In the genomic region with DNA sequence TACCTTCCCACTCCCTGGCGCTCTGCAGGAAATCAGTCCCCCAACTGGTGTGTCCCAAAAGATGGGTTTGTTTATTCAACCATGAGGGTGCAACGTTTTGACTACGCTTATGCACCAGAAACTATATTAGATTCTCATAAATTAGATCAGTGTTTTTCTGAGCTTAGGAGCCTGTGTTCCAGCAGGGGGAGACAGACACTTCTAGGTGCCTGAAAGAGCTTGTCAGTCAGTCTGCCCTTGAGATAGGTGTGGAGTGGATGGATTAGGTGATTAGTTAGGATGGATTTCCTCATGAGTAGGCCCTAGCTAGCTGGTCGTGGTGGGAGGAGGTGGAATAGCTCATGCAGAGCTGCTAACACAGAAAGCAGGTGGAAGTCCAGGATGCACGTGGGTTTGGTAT, we compare ENCODE assay signal across 10 mouse cellular contexts. TPM values are rescaled to one million over a fixed set of nuclear protein-coding genes. Genes with fewer than 3 reads are reported as not detected.
DNase-seq lines count a peak whose midpoint lies in the region; ATAC-seq and TF ChIP-seq lines count a peak whose summit lies in the region.
"Had no signal": no experiment of that assay in that cellular context is flagged by ENCODE, and none has a peak within 500 bp of the region (broad histone marks: within the 10 kb centered on the region; RNA-seq: fewer than 3 reads in every experiment).

No protein-coding gene starts in this region.

- no peak overlapping the region for H3K4me3 ChIP-seq in hindbrain, embryonic 14.5 days (replicated peaks; ENCODE audit: low read length)
- no peak overlapping the region for H3K4me3 ChIP-seq in hindbrain, embryonic 10.5 days
- H3K4me3 ChIP-seq in ES-E14 (ENCODE audit: insufficient read depth in 1 of 2, low read depth in 1 of 2, low read length in 2 of 2, poor library complexity in 1 of 2, severe bottlenecking in 1 of 2) = no peak overlapping the region
- H3K4me3 ChIP-seq in liver, embryonic 14.5 days (ENCODE audit: insufficient read depth in 1 of 2, low read depth in 2 of 2, low read length in 2 of 2) = no peak overlapping the region
- no peak overlapping the region for H3K4me3 ChIP-seq in midbrain, embryonic 16.5 days (ENCODE audit: low read depth, low read length)
- H3K4me3 ChIP-seq: embryonic facial prominence, embryonic 13.5 days; liver, embryonic 15.5 days had no signal

- in situ Hi-C loops in ES-E14 (cut with MboI; ENCODE audit: low sequenced_read_pairs in 2 of 2, unreplicated experiment in 2 of 2) = no loop called here

- H3K4me2 ChIP-seq in hindbrain, embryonic 14.5 days (replicated peaks) = no peak overlapping the region
- no peak overlapping the region for H3K4me2 ChIP-seq in liver, embryonic 14.5 days (ENCODE audit: low read depth)
- no peak overlapping the region for H3K4me2 ChIP-seq in midbrain, embryonic 16.5 days (ENCODE audit: low read length)
- H3K4me2 ChIP-seq: embryonic facial prominence, embryonic 13.5 days; liver, embryonic 15.5 days had no signal

- peak; percentile 54 for DNase-seq in hindbrain, embryonic 14.5 days (ENCODE audit: low spot score)
- no peak for DNase-seq in hindbrain, embryonic 10.5 days (ENCODE audit: low spot score)
- peak; percentile 12 for DNase-seq in ES-E14 (ENCODE audit: low read depth, low spot score)
- peak; percentile 16 for DNase-seq in c-Kit-positive CD71-negative TER-119-negative erythroid progenitor cells, embryonic 14.5 days (ENCODE audit: low read depth)
- peak; percentile 43 for DNase-seq in induced T-regulatory cell, adult 2 months (ENCODE audit: low read depth)
- DNase-seq in liver, embryonic 14.5 days (ENCODE audit: low read depth in 3 of 3, low spot score in 3 of 3) = peak; percentile 36 to 37 (median 37)
- DNase-seq in telencephalon, adult 2 months (ENCODE audit: low read depth, low spot score) = peak; percentile 18

- 57% methylated on average over 5 of the region's 5 CpGs for WGBS in hindbrain, embryonic 14.5 days
- 55% methylated on average over 5 of the region's 5 CpGs for WGBS in hindbrain, embryonic 10.5 days
- WGBS in liver, embryonic 14.5 days (ENCODE audit: insufficient replicate concordance) = 32% methylated on average over 5 of the region's 5 CpGs
- 53% methylated on average over 5 of the region's 5 CpGs for WGBS in midbrain, embryonic 16.5 days

- no peak overlapping the region for H3K9ac ChIP-seq in hindbrain, embryonic 14.5 days
- H3K9ac ChIP-seq in ES-E14 (ENCODE audit: insufficient read depth, low read depth, low read length, poor library complexity, severe bottlenecking) = no peak overlapping the region
- no peak overlapping the region for H3K9ac ChIP-seq in liver, embryonic 14.5 days (replicated peaks)
- no peak overlapping the region for H3K9ac ChIP-seq in midbrain, embryonic 16.5 days (ENCODE audit: low read depth, low read length)
- H3K9ac ChIP-seq: embryonic facial prominence, embryonic 13.5 days; liver, embryonic 15.5 days had no signal

- no peak for TF ChIP-seq EP300 in liver, embryonic 14.5 days (IDR thresholded peaks at IDR 0.05; ENCODE audit: low read depth)

- H3K27me3 ChIP-seq in hindbrain, embryonic 14.5 days (ENCODE audit: control insufficient read depth, insufficient read depth, low read length) = no peaks in the 10 kb centered on the region
- H3K27me3 ChIP-seq in hindbrain, embryonic 10.5 days (ENCODE audit: insufficient read depth, poor library complexity, severe bottlenecking) = no peaks in the 10 kb centered on the region
- no peaks in the 10 kb centered on the region for H3K27me3 ChIP-seq in liver, embryonic 14.5 days (ENCODE audit: control insufficient read depth, insufficient read depth, low read length)
- H3K27me3 ChIP-seq in midbrain, embryonic 16.5 days (ENCODE audit: control insufficient read depth, insufficient read depth, low read depth, low read length) = no peaks in the 10 kb centered on the region
- H3K27me3 ChIP-seq: embryonic facial prominence, embryonic 13.5 days had no signal

- no peaks in the 10 kb centered on the region for H3K9me3 ChIP-seq in hindbrain, embryonic 14.5 days (ENCODE audit: control insufficient read depth, low read length)
- H3K9me3 ChIP-seq in hindbrain, embryonic 10.5 days = no peaks in the 10 kb centered on the region
- H3K9me3 ChIP-seq in ES-E14 (ENCODE audit: control insufficient read depth, insufficient read depth, low read depth, low read length) = no peaks in the 10 kb centered on the region
- H3K9me3 ChIP-seq in liver, embryonic 14.5 days (ENCODE audit: control insufficient read depth, low read length) = no peaks in the 10 kb centered on the region; the same call in 1 of the 2 replicates
- no peaks in the 10 kb centered on the region for H3K9me3 ChIP-seq in midbrain, embryonic 16.5 days (replicated peaks; ENCODE audit: control insufficient read depth, low read length, poor library complexity, severe bottlenecking)
- H3K9me3 ChIP-seq: embryonic facial prominence, embryonic 13.5 days; liver, embryonic 15.5 days had no signal

- peak; percentile 88 for TF ChIP-seq CTCF in liver, embryonic 14.5 days (IDR thresholded peaks at IDR 0.05; ENCODE audit: low read depth)

- H3K27ac ChIP-seq in hindbrain, embryonic 14.5 days = no peak overlapping the region
- no peak overlapping the region for H3K27ac ChIP-seq in hindbrain, embryonic 10.5 days
- no peak overlapping the region for H3K27ac ChIP-seq in ES-E14 (ENCODE audit: insufficient read depth, low read depth, low read length, poor library complexity, severe bottlenecking)
- H3K27ac ChIP-seq in liver, embryonic 14.5 days = no peak overlapping the region
- no peak overlapping the region for H3K27ac ChIP-seq in midbrain, embryonic 16.5 days (ENCODE audit: low read length)
- H3K27ac ChIP-seq: embryonic facial prominence, embryonic 13.5 days; liver, embryonic 15.5 days had no signal

- no peak for ATAC-seq in hindbrain, embryonic 14.5 days (ENCODE audit: low FRiP score)
- ATAC-seq in liver, embryonic 14.5 days (ENCODE audit: insufficient read depth) = no peak
- no peak for ATAC-seq in midbrain, embryonic 16.5 days

- H3K4me1 ChIP-seq in hindbrain, embryonic 14.5 days (replicated peaks; ENCODE audit: control insufficient read depth, insufficient read depth, low read length) = no peaks in the 10 kb centered on the region
- H3K4me1 ChIP-seq in hindbrain, embryonic 10.5 days (replicated peaks) = no peaks in the 10 kb centered on the region
- peaks cover 3 to 4% of the 10 kb centered on the region in 2 experiments; a peak in 1 of 4 replicates for H3K4me1 ChIP-seq in ES-E14 (ENCODE audit: control insufficient read depth in 2 of 2, insufficient read depth in 2 of 2, low read length in 2 of 2, poor library complexity in 1 of 2)
- peaks cover 6 to 16% of the 10 kb centered on the region in 2 experiments for H3K4me1 ChIP-seq in liver, embryonic 14.5 days (replicated peaks; ENCODE audit: control insufficient read depth in 2 of 2, insufficient read depth in 2 of 2, low read length in 1 of 2)
- H3K4me1 ChIP-seq in midbrain, embryonic 16.5 days (ENCODE audit: control insufficient read depth, insufficient read depth, low read length) = no peaks in the 10 kb centered on the region
- H3K4me1 ChIP-seq: embryonic facial prominence, embryonic 13.5 days had no signal

- no peaks in the 10 kb centered on the region for H3K36me3 ChIP-seq in hindbrain, embryonic 14.5 days (replicated peaks; ENCODE audit: control insufficient read depth, insufficient read depth)
- H3K36me3 ChIP-seq in hindbrain, embryonic 10.5 days = no peaks in the 10 kb centered on the region
- no peaks in the 10 kb centered on the region for H3K36me3 ChIP-seq in ES-E14 (ENCODE audit: control insufficient read depth, insufficient read depth, low read length, poor library complexity, severe bottlenecking)
- H3K36me3 ChIP-seq in liver, embryonic 14.5 days (replicated peaks; ENCODE audit: control insufficient read depth, insufficient read depth, low read depth) = no peaks in the 10 kb centered on the region
- no peaks in the 10 kb centered on the region for H3K36me3 ChIP-seq in midbrain, embryonic 16.5 days (ENCODE audit: control insufficient read depth, insufficient read depth, low read length)
- H3K36me3 ChIP-seq: embryonic facial prominence, embryonic 13.5 days; liver, embryonic 15.5 days had no signal

TF ChIP-seq in ES-E14, 5 proteins besides CTCF, POLR2A, EP300 and RAD21:
- no peak for TF ChIP-seq MAFK (IDR thresholded peaks at IDR 0.05; ENCODE audit: insufficient read depth, low read depth, low read length)
- no peak for TF ChIP-seq HCFC1 (IDR thresholded peaks at IDR 0.05; ENCODE audit: borderline replicate concordance, insufficient read depth, low read length)
- TF ChIP-seq CHD2 (IDR thresholded peaks at IDR 0.05; ENCODE audit: low read depth, low read length) = no peak

RNA-seq across cellular contexts. Expression of a gene that starts 4.2 kb away (rescaled TPM):
- polyA plus RNA-seq in hindbrain, embryonic 14.5 days (2014; fragmentation: Nextera tagmentation; extraction: Ambion mirVana) = 0.08 and 1.1 TPM in 2 replicates
- 7.0 and 9.0 TPM in 2 replicates for polyA plus RNA-seq in hindbrain, embryonic 10.5 days (2016; fragmentation: Nextera tagmentation; extraction: Ambion mirVana)
- total RNA-seq in ES-E14 (2012; rRNA removed) = not detected in 2 replicates
- polyA plus RNA-seq in liver, embryonic 14.5 days (2012; rRNA removed) = 149 and 162 TPM in 2 replicates
- 129 and 131 TPM in 2 replicates for polyA plus RNA-seq in liver, embryonic 14.5 days (2014; fragmentation: Nextera tagmentation; extraction: Ambion mirVana)
- 0.16 and 0.25 TPM in 2 replicates for polyA plus RNA-seq in midbrain, embryonic 16.5 days (2015; fragmentation: Nextera tagmentation; extraction: Ambion mirVana)

RNA-seq across cellular contexts. Expression of a gene that starts 32.9 kb away (rescaled TPM):
- 76.1 and 87.1 TPM in 2 replicates for polyA plus RNA-seq in hindbrain, embryonic 14.5 days (2014; fragmentation: Nextera tagmentation; extraction: Ambion mirVana)
- 39.7 and 48.7 TPM in 2 replicates for polyA plus RNA-seq in hindbrain, embryonic 10.5 days (2016; fragmentation: Nextera tagmentation; extraction: Ambion mirVana)
- 21.4 and 23.0 TPM in 2 replicates for total RNA-seq in ES-E14 (2012; rRNA removed)
- 26.9 and 38.1 TPM in 2 replicates for polyA plus RNA-seq in liver, embryonic 14.5 days (2012; rRNA removed)
- 45.1 and 46.4 TPM in 2 replicates for polyA plus RNA-seq in liver, embryonic 14.5 days (2014; fragmentation: Nextera tagmentation; extraction: Ambion mirVana)
- polyA plus RNA-seq in midbrain, embryonic 16.5 days (2015; fragmentation: Nextera tagmentation; extraction: Ambion mirVana) = 79.1 and 83.2 TPM in 2 replicates

RNA-seq across cellular contexts. Expression of a gene that starts 44.5 kb away (rescaled TPM):
- 0.22 and 0.24 TPM in 2 replicates for polyA plus RNA-seq in hindbrain, embryonic 14.5 days (2014; fragmentation: Nextera tagmentation; extraction: Ambion mirVana)
- not detected in 2 replicates for polyA plus RNA-seq in hindbrain, embryonic 10.5 days (2016; fragmentation: Nextera tagmentation; extraction: Ambion mirVana)
- total RNA-seq in ES-E14 (2012; rRNA removed) = not detected in 2 replicates
- polyA plus RNA-seq in liver, embryonic 14.5 days (2012; rRNA removed) = not detected in 2 replicates
- not detected in 2 replicates for polyA plus RNA-seq in liver, embryonic 14.5 days (2014; fragmentation: Nextera tagmentation; extraction: Ambion mirVana)
- 0.07 and 0.09 TPM in 2 replicates for polyA plus RNA-seq in midbrain, embryonic 16.5 days (2015; fragmentation: Nextera tagmentation; extraction: Ambion mirVana)
- polyA plus RNA-seq: embryonic facial prominence, embryonic 13.5 days; liver, embryonic 15.5 days had no signal

Comparison
In these comparisons a context has a peak if more than half of its experiments do, and no peak if none do; other contexts are left out.
1. RNA of a gene that starts 4.2 kb away (polyA plus RNA-seq): 129 to 162 TPM in liver, embryonic 14.5 days; 7.0 to 9.0 TPM in hindbrain, embryonic 10.5 days, 0.08 to 1.1 TPM in hindbrain, embryonic 14.5 days and 0.16 to 0.25 TPM in midbrain, embryonic 16.5 days; every median in the first group is over 10 times any median in the second.